Mouse (Mus musculus) stomach, embryonic 16.5 days (tissue): ENCODE data around the gene Acap2. TPM values are rescaled to one million over a fixed set of nuclear protein-coding genes. Genes with fewer than 3 reads are reported as not detected.

Experiments
- ATAC-seq: fragments of 200-750 bp; cut with Nextera tagmentation; 2 replicates; pipeline ENCODE4 v1.8.0; 2017; ENCODE audit warnings: moderate number of reproducible peaks, moderate TSS enrichment; ENCODE audit not compliant: insufficient read depth, low FRiP score
- H3K27ac ChIP-seq: fragments of 300-500 bp; sonication (generic); 2 replicates; pipeline ENCODE4 v1.5.1; 2014; ENCODE audit warnings: low read length
- H3K27me3 ChIP-seq: fragments of 300-500 bp; sonication (generic); 2 replicates; pipeline ENCODE4 v1.6.1; 2014; ENCODE audit warnings: low read length, control low read depth, mixed read lengths; ENCODE audit not compliant: control insufficient read depth, insufficient read depth
- H3K36me3 ChIP-seq: fragments of 300-500 bp; sonication (generic); 2 replicates; pipeline ENCODE4 v1.6.1; 2014; ENCODE audit warnings: low read length; ENCODE audit not compliant: control insufficient read depth, insufficient read depth
- H3K4me1 ChIP-seq: fragments of 300-500 bp; sonication (generic); 2 replicates; pipeline ENCODE4 v1.6.1; 2014; ENCODE audit warnings: low read length, control low read depth, mixed read lengths; ENCODE audit not compliant: control insufficient read depth, insufficient read depth
- H3K4me2 ChIP-seq: fragments of 300-500 bp; sonication (generic); 2 replicates; pipeline ENCODE4 v1.6.1; 2014; ENCODE audit warnings: low read depth, low read length, mixed read lengths
- H3K4me3 ChIP-seq: fragments of 300-500 bp; sonication (generic); replicated peaks from 2 replicates; pipeline ENCODE4 v1.5.1; 2014; ENCODE audit warnings: mild to moderate bottlenecking, low read length
- H3K9ac ChIP-seq: fragments of 300-500 bp; sonication (generic); 2 replicates; pipeline ENCODE4 v1.6.1; 2014; ENCODE audit warnings: low read length
- H3K9me3 ChIP-seq: fragments of 300-500 bp; sonication (generic); replicated peaks from 2 replicates; pipeline ENCODE4 v1.6.1; 2016; ENCODE audit warnings: low read length, control low read depth; ENCODE audit not compliant: control insufficient read depth
- WGBS: fragments of 180-500 bp; shearing (Covaris S2); extraction: QIAGEN DNeasy Blood & Tissue Kit; methylation state at CpG from one replicate; pipeline ENCODE4 v1.1.7; 2014; 5-methylcytosine and 5-hydroxymethylcytosine counted together
- polyA plus RNA-seq: library from polyadenylated mRNA; unstranded; fragments of >200 nt; fragmentation: Nextera tagmentation; extraction: Ambion mirVana; gene quantifications from 2 replicates; pipeline ENCODE4 v1.2.1, GENCODE M21; 2015

Gene Acap2
- polyA plus RNA-seq, 1 experiment from 2014 or later = 21.4 TPM

DNA sequence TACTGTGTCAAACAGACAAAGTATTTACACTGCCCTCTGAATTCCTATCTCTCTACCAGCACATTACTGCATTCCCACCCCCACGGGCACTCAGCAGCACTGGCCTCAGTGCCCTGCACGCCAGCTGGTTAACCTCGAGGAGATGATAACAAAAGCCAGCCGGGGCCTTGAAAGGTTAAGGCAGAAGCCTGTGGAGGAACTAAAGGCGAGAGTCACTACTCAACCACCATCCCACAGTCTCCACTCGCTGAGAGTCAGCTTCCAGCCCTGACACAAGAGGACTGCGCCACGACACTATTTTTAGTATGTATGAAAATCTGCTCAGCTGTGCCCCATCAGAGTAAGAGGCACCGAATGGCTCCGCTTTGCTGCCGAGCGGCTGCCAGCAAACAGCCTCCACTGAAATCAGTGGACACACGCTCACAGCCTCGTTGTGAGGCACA, 154.8 kb downstream of the Acap2 start:
- H3K27me3 ChIP-seq = no peaks in the 10 kb centered on the region
- H3K9me3 ChIP-seq = no peaks in the 10 kb centered on the region
- H3K9ac ChIP-seq = no peak overlapping the region
- no peak overlapping the region for H3K4me2 ChIP-seq
- H3K27ac ChIP-seq = no peak overlapping the region; the same call in 1 of the 2 replicates
- 35% methylated on average over 14 of the region's 14 CpGs for WGBS
- H3K4me1 ChIP-seq = peaks cover 10% of the 10 kb centered on the region
- ATAC-seq = peak; percentile 46; the same call in 1 of the 2 replicates
- H3K36me3 ChIP-seq = no peaks in the 10 kb centered on the region
- H3K4me3 ChIP-seq = no peak overlapping the region

DNA sequence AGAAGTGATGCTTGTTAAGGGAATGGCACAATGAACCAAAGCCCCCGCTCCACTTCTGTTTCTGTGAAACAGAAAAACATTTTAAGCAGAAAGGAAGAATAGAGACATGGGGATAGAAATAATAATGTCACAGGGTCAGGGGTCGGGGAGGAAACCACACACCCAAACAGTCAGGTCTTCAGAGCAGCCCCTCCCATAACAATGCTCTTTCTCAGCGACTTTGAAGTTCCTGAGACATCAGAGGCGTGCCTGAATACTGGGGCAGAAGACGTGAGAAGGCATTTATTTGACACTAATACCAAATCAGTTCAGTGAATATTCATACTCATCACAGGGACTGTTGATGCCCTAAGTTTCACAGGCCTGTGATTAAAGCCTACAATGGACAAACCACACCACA, 155.8 kb downstream of the Acap2 start:
- Histone ChIP-seq H3K36me3 (no peaks in the 10 kb centered on the region), H3K27me3 (no peaks in the 10 kb centered on the region), H3K4me3 (no peak overlapping the region), H3K27ac (no peak overlapping the region), H3K4me1 (peaks cover 10% of the 10 kb centered on the region), H3K9ac (no peak overlapping the region), H3K9me3 (no peaks in the 10 kb centered on the region), H3K4me2 (no peak overlapping the region)
- no peak for ATAC-seq
- WGBS = 66% methylated on average over 5 of the region's 5 CpGs

DNA sequence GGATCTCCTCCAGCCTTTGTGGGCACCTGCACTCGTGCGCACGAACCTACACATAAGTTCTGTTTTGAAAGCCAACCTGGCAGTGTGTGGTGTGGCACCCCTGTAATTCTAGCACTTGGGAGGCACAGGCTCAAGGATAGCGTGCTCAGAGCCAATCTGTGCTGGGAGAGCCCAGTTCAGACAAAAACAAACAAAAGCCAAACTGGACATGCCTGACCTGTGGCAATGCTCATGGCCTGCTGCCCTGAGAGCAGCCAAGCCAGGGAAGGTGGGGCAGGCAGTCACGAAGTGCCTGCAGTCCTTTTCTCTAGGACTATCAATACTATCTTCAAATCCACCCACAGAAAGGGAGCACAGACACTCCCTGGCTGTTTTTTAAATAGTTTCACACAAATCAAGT, 157.9 kb downstream of the Acap2 start:
- no peak overlapping the region for H3K9ac ChIP-seq
- no peak overlapping the region for H3K27ac ChIP-seq
- WGBS = 81% methylated on average over 5 of the region's 5 CpGs
- no peaks in the 10 kb centered on the region for H3K9me3 ChIP-seq
- H3K4me2 ChIP-seq = no peak overlapping the region
- no peaks in the 10 kb centered on the region for H3K36me3 ChIP-seq
- no peak overlapping the region for H3K4me3 ChIP-seq
- no peaks in the 10 kb centered on the region for H3K27me3 ChIP-seq
- ATAC-seq = no peak
- peaks cover 10% of the 10 kb centered on the region for H3K4me1 ChIP-seq

Other genes with a start within 250 kb of the Acap2 start
- 5.1 and 5.5 TPM in 2 replicates for gene Xxylt1, start 119.8 kb downstream of the Acap2 start, polyA plus RNA-seq
- 86.4 and 93.2 TPM in 2 replicates for gene Ppp1r2, start 74.0 kb upstream of the Acap2 start, polyA plus RNA-seq
- gene Apod, start 113.6 kb upstream of the Acap2 start, polyA plus RNA-seq = 0.83 and 1.5 TPM in 2 replicates
- 82.0 and 98.2 TPM in 2 replicates for gene Bdh1, start 221.0 kb upstream of the Acap2 start, polyA plus RNA-seq